Mouse (Mus musculus) lung, postnatal 36 days (tissue): ENCODE measurements around the gene 1700017B05Rik.
"Not testable (repeated sequence)": the region's sequence is repeated elsewhere in the genome, so short reads cannot be mapped to it uniquely, and the experiment has no call there.

ENCODE experiments used
- DNase-seq: peaks from one replicate; pipeline ENCODE4 v3.0.0; 2022; ENCODE audit warnings: mixed read lengths

1700017B05Rik gene

DNA sequence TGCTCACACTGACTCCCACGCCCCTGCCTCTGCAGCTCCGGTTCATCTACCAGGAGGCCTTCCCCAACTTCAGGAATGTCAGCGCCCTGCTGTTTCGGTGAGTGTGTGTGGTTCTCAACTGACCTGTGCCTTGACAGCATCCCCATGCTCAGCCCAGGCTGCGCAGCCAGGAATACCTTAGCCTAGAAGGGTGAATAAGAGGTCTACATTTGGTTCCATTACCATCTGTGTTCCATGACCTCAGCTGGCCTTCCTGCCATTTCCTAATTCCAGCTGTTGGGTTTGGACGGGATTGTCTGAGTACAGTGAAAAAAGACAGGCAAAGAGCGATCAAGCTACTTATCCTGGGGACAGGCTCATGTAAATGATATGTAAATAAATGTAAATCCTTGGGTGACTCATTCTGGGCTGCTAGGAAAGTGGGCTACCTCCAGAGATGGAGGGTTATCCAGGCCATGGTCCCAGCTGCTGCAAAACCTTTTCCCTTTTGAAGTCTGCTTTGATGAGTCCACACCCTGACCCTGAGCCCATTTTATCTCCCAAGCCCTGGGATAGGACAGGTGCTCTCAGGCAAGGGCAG, 18.2 kb downstream of the 1700017B05Rik start:
- peak; percentile 35 for DNase-seq

GRCm38 (mm10) chr9:57242916-57243315, 19.5 kb downstream of the 1700017B05Rik start:
- no peak for DNase-seq

DNA sequence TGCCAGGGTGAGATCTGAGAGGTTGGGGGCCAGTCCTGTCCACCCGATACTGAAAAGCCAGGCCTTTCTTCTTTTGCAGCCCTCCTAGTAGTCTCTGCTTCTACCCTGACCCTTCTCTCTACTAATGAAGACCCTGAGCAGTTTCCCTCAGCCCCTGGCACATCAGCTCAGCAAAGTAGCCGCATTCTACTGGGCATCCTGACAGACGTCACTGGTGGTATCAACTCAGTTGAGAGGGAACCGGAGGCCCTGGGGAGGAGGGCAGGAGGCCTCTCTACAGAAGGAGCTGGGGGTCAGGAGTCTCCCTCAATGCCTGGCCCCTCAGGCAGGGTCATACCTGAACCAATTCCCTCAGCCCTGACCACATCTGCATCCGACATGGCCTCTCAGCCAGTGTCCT, 21.3 kb downstream of the 1700017B05Rik start:
- no peak for DNase-seq

DNA sequence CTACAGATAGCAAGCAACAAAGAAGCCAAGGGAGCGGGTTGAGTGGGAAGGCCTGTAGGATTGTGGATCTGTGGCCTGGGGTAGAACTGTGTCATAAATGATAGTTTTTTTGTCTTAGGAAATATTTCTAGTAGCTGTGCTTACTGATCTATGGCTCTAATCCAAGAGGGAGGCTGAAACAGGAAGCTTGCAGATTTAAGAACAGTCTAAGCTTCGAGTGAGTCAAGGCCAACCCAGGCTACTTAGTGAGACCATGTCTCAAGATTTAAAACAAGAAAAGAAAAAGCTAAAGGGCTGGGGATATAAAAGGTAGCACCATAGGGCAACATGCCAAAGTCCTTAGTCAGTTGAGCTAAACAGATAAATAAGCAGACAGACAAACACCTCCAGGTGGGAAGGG, 24.2 kb downstream of the 1700017B05Rik start:
- DNase-seq: no peak

DNA sequence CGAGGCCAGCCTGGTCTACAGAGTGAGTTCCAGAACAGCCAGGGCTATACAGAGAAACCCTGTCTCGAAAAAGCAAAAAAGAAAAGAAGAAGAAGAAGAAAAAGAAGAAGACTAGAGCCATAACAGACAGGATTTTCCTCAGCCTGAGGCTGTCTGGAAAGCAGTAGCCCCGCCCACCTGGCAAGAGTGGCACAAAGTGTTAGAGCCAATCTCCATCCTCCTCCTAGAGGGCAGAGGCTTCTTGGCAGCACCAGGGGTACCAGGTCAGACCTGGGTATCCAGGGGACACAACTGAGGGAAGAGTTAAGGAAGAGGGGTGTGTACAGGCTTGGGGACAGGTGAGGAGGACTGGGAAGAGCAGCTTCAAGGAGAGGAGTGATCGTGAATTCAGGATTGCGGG, 24.7 kb downstream of the 1700017B05Rik start:
- DNase-seq: no peak

GRCm38 (mm10) chr9:57236256-57236655, 26.2 kb downstream of the 1700017B05Rik start, which contains the start of gene Trcg1:
Trcg1 (plus strand) TSS chr9:57236556.
- DNase-seq: no peak

GRCm38 (mm10) chr9:57233767-57234166, 28.6 kb downstream of the 1700017B05Rik start:
- peak; percentile 57 for DNase-seq

GRCm38 (mm10) chr9:57233142-57233541, 29.3 kb downstream of the 1700017B05Rik start:
- DNase-seq: no peak

GRCm38 (mm10) chr9:57232341-57232940, 30.0 kb downstream of the 1700017B05Rik start:
- no peak for DNase-seq

- DNase-seq: no peak
Observed at GRCm38 (mm10) chr9:57231536-57232255, 30.7 kb downstream of the 1700017B05Rik start.

GRCm38 (mm10) chr9:57230146-57230783, 32.1 kb downstream of the 1700017B05Rik start:
- DNase-seq: peak; percentile 37

GRCm38 (mm10) chr9:57229726-57230125, 32.7 kb downstream of the 1700017B05Rik start:
- DNase-seq: peak; percentile 21

GRCm38 (mm10) chr9:57228186-57228585, 34.2 kb downstream of the 1700017B05Rik start:
- DNase-seq: no peak

DNA sequence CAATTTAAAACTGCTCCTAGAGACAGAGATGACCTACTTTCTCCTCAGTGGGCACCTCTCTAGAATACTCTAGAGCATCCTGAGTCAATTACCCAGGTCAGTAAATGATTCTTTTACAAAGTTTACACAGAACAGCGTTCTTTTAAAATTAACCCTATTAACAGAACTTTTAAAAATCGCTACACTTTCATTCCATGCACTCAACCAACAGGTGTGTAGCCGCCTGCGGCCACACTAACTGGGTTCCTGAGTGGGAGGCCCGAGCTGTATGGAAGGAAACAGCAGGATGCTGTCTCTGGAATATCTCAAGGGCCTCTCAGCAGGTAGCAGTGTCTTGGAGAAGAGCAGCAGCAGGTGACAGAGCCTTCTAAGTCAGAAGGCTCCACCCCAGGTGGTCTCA, 35.2 kb downstream of the 1700017B05Rik start:
- no peak for DNase-seq

DNA sequence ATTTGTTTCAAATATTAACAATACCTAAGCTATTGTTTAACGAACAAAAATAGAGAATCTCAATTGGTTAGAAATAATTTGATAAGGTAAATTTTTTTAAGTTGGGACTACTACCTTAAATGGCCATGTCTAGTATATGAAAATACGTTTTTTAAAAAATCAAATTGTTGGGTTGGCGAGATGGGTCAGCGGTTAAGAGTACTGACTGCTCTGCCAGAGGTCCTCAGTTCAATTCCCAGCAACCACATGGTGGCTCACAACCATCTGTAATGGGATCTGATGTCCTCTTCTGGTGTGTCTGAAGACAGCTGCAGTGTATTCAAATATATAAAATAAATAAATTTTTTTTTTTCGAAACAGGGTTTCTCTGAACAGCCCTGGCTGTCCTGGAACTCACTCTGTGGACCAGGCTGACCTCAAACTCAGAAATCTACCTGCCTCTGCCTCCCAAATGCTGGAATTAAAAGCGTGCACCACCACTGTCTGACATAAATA, 35.7 kb downstream of the 1700017B05Rik start:
- DNase-seq: not testable (repeated sequence)

DNA sequence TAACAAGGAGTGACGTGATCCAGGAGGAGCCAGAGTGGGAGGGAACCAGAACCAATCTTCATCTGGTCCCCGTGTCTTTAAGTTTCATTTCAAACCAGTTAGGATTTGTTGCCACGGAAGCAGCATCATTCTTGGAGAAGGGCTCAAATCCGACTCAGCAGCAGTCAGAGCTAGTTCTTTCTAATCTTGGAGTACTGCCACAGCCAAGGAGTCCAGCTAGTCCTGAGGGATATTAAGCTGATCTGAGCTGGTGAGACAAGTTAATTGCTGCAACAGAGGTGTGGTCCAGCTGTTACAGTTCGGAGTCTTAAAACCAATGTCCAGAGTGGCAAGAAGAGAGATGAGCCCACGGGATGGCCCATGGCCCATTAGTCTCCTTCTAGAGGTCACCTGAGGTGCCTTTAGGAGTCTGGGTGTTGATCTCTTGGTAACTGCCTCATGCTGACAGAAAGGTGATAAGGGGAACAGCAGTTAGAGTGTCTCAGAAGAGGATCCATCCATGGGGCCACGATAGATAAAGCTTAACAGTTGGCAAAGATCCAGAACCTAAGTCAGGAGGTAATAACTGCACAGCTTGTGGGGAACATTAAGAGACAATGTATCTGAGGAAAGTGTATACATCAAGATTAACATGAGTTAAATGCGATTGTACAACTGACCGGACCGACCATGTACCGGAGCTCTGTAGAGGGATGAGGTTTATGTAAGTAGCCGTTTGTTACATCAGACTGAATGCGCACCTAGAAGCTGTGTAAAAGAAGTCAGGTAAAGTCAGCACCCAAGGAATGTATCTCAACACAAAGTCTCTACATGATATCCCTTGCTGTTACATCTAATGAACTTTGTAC, 36.4 kb downstream of the 1700017B05Rik start:
- DNase-seq: no peak

- no peak for DNase-seq
Observed at GRCm38 (mm10) chr9:57223341-57223740, 39.1 kb downstream of the 1700017B05Rik start.

DNA sequence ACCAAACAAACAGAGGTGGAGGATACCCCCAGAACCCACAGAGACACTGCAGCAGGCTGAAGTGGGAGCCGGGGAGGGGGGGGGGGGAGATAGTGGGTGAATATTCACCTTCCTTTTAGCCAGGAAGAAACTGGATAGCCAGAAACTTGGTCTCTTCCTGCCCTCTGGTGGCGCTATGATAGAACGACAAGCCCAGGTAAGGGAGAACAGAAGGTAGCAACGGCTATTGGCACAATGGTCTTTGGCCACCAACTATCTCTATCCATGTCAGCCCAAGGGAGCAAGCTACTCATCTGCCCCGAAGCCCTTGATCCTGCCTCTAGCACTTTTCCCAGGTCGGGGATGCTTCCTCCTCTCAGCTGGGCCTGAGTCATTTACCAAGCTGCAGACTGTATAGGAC, 42.1 kb downstream of the 1700017B05Rik start:
- peak; percentile 62 for DNase-seq

DNA sequence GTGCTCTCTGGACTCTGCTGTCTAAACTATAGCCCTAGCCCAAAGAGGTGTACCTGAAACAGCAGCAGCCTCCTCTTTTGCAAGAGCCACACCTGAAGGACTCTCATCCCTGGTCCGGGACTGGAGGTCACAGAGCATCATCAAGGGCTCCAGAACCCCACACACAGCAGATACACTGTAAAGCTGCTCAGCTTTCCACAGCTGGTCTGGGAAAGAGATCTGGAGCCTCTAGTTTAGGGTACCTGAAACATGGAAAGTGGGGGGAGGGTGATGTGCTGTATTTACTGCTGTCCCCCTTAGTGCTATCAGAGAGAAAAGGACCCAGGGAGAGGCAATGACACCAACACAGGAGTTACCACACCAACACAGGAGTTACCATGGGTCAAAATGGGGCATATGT, 42.9 kb downstream of the 1700017B05Rik start:
- no peak for DNase-seq

DNA sequence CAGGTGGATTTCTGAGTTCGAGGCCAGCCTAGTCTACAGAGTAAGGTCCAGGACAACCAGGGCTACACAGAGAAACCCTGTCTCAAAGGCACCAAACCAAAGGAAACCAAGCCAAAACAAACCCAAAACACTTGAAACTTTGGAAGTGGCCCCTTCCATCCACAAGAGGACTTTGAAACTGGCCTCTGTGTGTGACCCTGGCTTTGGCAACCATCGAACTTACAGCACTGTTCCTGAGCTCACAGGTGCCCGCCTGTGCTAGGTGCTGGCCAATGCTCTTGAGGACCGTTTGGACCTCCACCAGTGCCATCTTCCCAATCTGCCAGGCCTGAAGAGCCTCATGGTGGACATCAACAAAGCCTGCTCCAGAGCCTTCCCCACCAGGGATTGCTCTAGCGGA, 43.6 kb downstream of the 1700017B05Rik start:
- no peak for DNase-seq

DNA sequence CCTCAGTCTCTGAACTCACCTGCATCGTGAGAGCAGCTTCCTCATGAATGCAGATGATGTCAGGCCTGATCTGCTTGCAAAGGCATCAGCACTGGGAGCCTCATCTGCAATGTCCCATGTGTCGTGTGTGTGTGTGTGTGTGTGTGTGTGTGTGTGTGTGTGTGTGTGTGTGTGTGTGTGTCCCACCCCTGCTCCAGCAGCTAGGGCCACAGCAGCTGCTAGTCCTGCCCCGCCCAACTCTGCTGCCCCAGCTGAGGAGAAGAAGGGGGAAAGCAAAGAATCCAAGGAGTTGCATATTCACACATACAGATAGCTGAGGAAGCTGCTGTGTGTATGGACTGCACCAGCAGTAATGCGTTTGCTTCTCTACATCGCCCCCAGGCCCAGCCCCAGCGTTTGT, 45.2 kb downstream of the 1700017B05Rik start:
- DNase-seq: no peak

GRCm38 (mm10) chr9:57214500-57214899, 47.9 kb downstream of the 1700017B05Rik start:
- no peak for DNase-seq
